Mouse (Mus musculus): Measurements from ENCODE around the gene Nlrp4f.

DNA sequence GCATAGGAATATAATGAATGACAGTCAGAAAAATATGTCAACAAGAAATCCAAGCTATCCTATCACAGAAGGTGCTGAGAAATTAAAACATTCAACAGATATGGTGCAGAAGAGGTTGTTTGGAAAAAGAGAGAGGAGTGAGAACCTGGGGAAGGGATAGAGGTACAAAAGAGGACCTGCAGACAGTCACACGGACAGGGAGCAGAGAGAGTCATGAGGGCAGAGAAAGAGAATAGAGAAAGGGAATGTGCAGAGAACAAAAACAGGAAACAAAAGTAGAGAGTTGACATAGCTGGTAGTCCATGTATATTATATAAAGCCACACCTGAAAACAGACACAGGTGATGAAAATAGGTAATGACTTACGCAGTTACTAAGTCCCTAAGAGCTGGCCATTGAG lies 20.9 kb upstream of the Nlrp4f start:
- TF ChIP-seq CTCF (IDR thresholded peaks at IDR 0.05; ENCODE audit: borderline replicate concordance, control insufficient read depth, extremely low read depth, insufficient read depth, low read length, poor library complexity) = no peak
- no peak for TF ChIP-seq POLR2A (IDR thresholded peaks at IDR 0.05; ENCODE audit: control insufficient read depth, extremely low read depth, insufficient read depth, low read length, poor library complexity)
